Mouse (Mus musculus) frontal cortex, adult 2 months (tissue): ENCODE results near the gene Spata48. TPM values are rescaled to one million over a fixed set of nuclear protein-coding genes. Genes with fewer than 3 reads are reported as not detected.

Source experiments
- DNase-seq, 2 experiments: peaks; one replicate each; pipeline ENCODE4 v3.0.0; 2022; ENCODE audit warnings: low spot score in 1 of 2; ENCODE audit errors: extremely low spot score in 1 of 2
- polyA plus RNA-seq: library from polyadenylated mRNA; depleted of rRNA; stranded (reverse); fragments of >200 nt; gene quantifications from 2 replicates; pipeline ENCODE4 v1.2.3, GENCODE M21; 2012; rRNA removed

The Spata48 gene
- polyA plus RNA-seq, 1 experiment, result 0.80 TPM

DNA sequence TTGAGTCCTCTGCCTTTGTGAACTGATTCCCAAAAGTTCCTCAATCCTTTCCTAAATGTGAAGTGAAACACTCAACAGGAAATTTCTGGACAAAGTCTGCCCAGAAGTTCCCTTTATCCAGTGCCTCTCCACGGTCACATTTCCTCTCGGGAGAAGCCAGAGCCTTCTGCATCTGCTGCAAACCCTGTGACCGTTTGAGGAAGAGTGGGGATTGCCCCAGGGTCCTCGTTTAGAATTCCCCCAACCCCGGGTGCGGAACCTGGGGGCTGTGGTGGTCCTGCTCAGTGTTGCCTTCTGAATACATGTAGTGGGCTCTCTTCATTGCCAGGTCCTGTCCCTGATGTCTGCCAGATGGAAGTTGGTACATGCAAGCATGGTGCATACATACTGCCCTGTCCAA lies 67.3 kb downstream of the Spata48 start:
- DNase-seq, result no peak

DNA sequence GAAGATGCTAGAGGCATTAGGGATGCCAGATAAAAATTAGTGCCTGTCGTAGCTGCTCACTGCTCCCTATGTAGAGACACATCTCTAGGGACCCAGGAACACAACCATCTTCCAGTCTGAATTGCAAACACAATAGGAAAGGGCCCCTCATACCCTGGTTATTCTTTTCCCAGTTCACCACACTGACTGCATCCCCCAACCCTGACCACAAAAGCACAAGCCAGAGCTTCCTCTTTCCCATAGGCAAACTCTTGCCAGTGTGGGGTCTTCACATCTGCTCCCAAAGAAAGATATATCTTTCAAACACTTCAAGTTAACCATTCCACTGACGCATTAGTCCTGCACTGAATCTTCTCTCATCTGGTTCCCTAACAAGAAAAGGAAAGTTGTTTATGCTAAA lies 68.2 kb downstream of the Spata48 start:
- no peak for DNase-seq

DNA sequence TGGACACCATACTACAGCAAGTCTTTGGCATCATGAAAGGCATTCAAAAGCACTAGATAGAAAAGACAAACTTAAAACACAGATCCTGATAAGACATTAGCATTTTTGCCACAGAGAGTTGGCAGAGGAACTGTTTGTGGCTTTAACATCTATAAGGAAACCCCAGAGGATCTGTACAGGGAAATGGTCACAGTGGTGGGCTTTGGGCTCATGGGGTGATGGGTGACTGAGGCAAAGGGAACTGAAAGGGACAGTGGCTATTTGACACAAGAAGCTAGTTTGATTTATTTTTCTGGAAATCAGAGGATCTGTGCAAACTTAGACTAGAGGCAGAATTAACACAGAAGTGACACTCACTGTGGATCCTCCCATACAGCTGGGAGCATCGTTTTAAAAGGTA lies 74.4 kb downstream of the Spata48 start:
- no peak for DNase-seq

DNA sequence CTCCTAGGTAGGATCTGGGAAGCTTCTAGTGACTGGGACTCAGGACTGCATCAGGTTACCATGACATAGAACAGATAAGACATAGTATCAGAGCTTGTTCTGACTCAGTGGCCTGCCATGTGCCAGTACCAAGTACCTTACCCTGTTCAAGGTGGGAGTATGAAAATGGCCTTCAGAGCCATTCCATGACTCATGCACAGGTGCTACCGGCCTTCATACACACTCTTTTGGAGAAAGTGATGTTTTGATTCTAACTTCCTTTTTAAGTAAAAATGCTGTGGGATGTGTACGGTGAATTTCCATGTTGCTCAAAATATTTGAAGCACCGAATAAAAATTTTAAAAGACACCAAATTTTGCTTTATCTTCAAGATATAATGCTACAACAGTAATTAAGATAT lies 84.1 kb downstream of the Spata48 start:
- DNase-seq, result no peak

DNA sequence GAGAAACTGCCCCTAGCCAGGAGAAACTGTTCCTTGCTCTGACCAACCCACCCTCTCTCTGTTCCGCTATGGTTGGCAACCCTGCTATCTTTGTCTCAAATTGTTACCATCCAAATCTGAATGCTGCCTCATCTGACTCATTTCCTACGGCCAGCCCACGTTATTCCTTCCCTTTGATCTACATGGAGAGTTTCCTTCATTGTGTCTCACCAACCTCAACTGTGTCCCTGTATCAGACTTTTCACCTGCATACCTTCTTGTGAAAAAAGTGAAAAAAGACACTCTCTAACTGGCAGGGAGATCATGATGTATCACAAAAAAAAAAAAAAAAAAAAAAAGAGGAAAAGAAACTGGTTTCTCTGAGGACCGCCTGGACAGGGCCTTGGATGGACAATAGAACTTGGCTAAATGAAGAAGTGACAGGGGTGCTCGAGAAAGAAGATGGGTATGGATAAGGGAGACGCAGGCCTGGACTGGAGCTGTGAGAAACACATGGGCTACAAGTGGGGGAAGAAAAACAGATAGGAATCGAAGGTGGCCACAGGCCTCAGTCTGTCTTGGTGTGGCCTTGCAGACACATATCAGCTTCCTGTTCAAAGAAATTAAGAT lies 85.1 kb downstream of the Spata48 start:
- no peak for DNase-seq

DNA sequence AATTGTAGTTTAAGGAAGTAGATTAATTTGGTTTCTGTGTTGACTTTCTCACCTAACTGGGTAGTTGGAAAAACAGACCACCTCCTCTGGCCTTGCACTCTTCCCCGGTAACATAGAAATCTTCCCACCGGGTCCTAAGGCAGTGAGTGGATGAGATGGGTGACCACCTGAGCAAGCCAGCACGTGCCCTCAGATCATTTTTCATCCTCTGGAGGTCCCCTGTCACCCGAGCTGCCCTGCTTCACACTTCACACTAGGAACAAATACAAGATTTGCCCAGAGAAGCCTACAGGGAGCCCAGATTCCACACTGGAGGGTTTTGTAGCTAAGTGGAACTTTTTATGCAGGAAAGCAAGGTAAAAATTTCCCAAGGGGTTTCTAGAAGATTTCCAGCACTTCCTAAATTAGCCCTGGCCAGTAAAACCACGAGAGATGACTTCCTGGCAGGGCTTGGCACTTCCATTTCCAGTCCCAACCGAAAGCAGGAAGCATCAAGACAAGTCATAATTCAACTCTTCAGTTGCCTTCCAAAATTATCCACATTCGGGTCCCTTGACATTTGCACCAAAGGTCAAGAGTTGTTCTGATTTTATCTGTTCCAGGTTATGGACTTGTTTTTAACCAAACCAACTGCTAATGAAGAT lies 85.8 kb downstream of the Spata48 start:
- DNase-seq, result no peak

DNA sequence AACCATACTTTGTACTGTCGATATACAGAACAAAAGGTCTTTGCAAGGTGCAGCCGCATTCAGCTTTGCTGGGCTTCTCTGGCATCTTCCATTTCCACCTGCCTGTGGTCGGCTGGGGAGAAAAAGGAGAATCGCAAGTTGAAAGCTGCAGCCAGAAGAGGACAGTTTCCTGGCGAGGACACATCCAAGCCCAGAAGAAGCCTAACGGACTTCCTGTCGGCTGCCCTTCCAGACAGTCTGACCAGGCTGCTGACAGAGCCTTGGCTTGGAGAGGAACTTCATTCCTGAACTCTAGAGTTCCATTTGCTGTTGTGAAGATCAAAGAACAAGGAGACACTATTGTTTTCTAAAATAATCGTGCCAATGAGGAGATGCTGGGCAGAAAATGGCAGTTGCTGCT lies 93.7 kb downstream of the Spata48 start:
- no peak for DNase-seq

DNA sequence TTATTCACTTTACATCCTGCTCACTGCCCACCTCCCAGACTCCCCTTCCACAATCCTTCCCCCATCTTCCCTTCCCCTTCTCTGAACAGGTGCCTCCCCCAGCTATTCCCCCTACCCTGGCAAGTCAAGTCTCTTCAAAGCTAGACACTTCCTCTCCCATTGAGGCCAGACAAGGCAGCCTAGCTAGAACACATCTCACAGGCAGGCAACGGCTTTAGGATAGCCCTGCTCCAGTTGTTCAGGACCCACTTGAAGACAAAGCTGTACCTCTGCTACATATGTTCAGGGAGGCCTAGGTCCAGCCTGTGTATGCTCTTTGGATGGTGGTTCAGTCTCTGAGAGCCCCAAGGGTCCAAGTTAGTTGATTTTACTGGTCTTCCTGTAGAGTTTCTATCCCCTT lies 94.3 kb downstream of the Spata48 start:
- no peak for DNase-seq

DNA sequence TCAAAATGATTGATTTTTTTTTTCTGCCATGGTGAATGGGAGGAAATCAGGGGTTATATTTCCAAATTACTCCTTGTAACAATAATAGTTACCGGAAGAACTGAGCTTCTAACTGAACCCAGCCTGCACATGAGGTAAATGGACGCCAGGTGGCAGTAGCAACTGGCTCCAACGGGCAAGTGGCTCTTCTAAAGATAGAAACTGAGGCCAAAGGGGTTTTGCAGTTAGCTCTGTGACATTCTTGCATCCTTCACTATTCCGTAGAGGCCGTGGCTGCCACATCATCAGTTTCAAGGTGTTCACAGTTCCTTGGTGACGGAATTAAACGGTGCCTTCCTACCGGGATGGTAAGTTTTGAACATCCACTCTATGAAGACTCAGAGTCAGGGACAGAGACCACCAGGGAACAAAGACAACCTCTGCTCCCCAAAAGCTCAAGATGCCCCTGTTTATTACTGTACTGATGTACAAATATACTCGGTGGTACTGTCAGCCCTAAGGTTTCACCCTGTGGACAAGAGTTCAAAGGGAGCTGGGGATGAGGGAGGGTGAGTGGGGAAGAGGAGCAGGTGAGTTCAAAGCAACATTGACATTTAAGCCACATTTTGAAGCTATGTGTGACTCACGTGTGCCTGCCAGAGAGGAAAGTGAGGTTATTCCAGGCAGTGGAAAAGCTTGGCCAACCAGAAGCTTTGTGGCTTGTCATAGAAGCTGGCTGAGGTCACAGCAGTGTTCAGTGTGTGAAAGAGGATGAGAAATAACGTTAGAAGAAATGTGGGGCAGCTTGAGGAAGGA lies 95.5 kb downstream of the Spata48 start:
- peak in 1 of 2 experiments; percentile 76 for DNase-seq

DNA sequence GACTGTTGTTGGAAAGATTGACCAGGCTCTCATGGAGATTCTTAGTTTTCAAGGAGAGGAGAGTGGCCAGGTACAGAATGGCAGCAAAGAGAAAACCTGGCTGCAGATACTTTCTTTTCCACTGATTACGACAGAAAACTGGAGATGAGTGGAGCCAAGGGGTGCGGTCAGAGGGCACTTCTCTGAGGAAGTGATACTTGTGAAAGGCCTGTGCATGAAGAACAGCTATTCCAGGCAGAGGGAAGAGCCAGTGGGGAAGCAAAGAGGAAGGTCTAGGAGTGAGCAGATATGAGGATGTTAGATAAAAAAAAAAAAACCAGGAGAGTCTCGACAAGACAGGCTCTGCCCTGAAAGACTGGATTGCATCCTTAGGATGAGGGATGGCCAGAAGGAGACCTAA lies 96.8 kb downstream of the Spata48 start:
- DNase-seq, result no peak

DNA sequence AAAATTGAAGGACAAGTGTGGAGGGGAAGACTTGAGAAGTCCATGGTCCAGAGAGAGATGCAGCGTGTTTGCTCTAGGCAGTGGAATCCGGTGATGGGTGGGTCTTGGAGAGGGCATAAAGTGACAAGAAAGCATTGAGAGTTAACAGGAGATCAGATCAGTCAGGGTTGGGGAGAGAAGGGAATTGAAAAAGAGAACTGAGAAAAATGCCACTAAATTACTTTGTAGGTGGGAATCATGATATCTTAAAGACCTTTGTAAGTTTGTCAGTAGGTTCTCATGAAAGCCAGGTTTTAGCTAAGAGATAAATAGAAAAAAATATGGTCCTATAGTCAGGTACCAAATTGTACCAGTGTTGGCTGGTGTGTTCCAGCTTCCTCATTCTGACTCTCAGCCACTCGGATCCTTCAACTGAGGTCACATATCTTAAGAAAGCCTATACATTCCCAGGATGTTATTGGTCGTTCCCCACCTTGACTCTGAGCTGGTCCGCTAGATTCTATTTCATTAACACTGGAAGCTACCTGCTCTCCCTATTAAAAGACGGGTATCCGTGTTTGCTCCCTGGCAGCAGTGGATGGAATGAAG lies 97.3 kb downstream of the Spata48 start:
- no peak for DNase-seq

DNA sequence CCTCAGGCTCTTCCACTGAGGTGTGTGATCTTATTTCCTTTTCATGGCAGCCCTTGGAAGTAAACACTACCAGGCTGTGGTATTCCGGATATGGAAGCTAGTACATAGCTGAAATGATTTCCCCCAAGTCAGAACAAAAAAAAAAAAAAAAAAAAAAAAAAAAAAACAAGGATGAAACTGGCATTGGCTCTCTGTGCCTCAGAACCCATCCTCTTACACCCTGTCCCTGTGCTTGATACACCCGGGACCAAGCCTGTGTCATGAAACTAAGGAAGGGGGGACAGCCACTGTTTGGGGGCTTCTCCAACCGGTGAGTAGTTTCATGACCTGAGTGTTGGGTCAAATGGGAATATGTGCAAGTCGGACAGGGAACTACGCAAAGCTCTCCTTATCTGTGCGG lies 99.2 kb downstream of the Spata48 start:
- DNase-seq, result no peak

DNA sequence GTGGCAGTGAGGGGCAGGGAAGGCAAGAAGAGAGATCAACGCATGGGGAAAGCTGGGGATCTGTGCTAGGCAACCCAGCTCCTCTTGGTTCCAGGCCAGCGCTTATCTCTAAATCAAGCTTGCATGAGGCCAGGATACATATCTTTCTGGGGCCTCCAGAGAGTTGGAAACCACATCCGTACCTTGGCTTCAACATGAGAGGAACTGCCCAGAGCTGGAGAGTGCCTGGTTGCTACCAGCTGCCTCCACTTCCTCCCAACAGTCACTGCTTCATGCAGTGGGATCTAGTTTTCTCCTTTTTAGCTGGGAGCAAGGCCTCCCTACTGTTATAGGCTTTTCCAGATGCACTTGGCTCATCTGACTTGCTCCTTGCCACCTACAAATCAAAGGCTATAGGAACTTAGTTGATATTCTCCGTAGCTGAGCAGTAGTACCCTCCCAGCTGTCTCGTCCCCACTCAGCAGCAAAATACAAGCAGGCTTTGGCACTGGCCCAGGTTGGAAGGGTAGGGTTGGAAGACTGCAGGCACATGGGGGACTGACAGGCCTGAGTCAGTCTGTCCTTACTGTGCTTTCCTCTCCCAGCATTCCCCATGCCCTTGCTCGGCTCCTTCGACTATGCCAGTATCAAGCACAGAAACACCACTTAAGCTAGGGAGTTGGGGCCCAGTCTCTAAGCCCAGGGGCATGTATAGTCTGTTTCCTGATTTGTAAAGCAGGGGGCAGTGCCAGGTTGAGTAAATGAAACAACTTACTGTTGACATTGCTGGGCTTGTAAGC lies 102.6 kb downstream of the Spata48 start:
- DNase-seq, result no peak

Other genes starting within 250 kb of the Spata48 start
- 0.48 and 0.66 TPM in 2 replicates for gene Zpbp, start 314 bp downstream of the Spata48 start, polyA plus RNA-seq
- not detected in 2 replicates for gene 4930512M02Rik, start 165.7 kb downstream of the Spata48 start, polyA plus RNA-seq
- 3.0 and 3.1 TPM in 2 replicates for gene Ikzf1, start 222.9 kb downstream of the Spata48 start, polyA plus RNA-seq